ENCODE assay signal across 18 mouse cellular contexts in the genomic region with DNA sequence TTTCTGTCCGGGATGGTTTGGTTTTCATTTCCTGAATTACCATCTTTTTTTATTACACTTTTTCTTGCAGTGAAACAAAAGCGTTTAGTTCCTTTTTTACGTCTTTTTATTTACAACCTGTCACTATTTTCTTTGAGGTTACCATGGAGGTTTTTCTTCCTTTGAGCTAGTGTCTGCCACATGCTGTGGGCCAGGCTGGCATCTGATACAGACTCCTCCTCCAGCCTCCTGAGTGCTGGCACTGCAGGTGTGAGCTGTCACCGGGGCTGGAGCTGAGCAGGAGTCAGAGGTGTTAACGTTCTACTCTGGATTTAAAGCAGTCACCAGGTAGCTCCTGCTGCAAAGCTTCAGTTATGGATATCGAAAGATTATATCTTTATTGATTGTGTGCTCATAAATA. TPM values are rescaled to one million over a fixed set of nuclear protein-coding genes. Genes with fewer than 3 reads are reported as not detected.
DNase-seq lines count a peak whose midpoint lies in the region; ATAC-seq and TF ChIP-seq lines count a peak whose summit lies in the region.
"Had no signal": no experiment of that assay in that cellular context is flagged by ENCODE, and none has a peak within 500 bp of the region (broad histone marks: within the 10 kb centered on the region; RNA-seq: fewer than 3 reads in every experiment).

No protein-coding gene starts in this region.

- no peaks in the 10 kb centered on the region for H3K27me3 ChIP-seq in thymus, adult 2 months (ENCODE audit: control insufficient read depth, insufficient read depth, low read length)
- no peaks in the 10 kb centered on the region for H3K27me3 ChIP-seq in hindbrain, embryonic 14.5 days (ENCODE audit: control insufficient read depth, insufficient read depth, low read length)
- H3K27me3 ChIP-seq: lung, embryonic 15.5 days had no signal

- TF ChIP-seq POLR2A in thymus, adult 2 months (IDR thresholded peaks at IDR 0.05; ENCODE audit: control insufficient read depth, extremely low read depth, insufficient read depth, low read length, poor library complexity), result no peak

- peak; percentile 64 for DNase-seq in A20 (ENCODE audit: low read depth, low spot score)
- DNase-seq in brain, adult 2 months (ENCODE audit: low read depth, low spot score), result peak; percentile 78
- peak; percentile 73 to 84 for DNase-seq in cerebellum, postnatal 25 days
- peak; percentile 21 for DNase-seq in thymus, adult 2 months
- DNase-seq in lung, adult 18-20 months, result no peak
- DNase-seq in frontal cortex, adult 2 months (ENCODE audit: extremely low spot score in 1 of 2, low spot score in 1 of 2), result no peak
- no peak for DNase-seq in hindbrain, embryonic 14.5 days (ENCODE audit: low spot score)
- DNase-seq: adrenal gland, postnatal 36 days; gastrocnemius, postnatal 10 days; kidney, adult 8-10 months; kidney, postnatal 36 days; midbrain, embryonic 14.5 days; right cerebral cortex, postnatal 25 days had no signal

- WGBS in thymus, adult 2 months, result 14% methylated on average over 6 of the region's 6 CpGs
- 52% methylated on average over 6 of the region's 6 CpGs for WGBS in hindbrain, embryonic 14.5 days

- H3K27ac ChIP-seq in thymus, adult 2 months (ENCODE audit: control insufficient read depth, insufficient read depth, low read length), result no peak overlapping the region
- no peak overlapping the region for H3K27ac ChIP-seq in hindbrain, embryonic 14.5 days
- H3K27ac ChIP-seq: forebrain, embryonic 12.5 days; lung, embryonic 15.5 days had no signal

- no peak overlapping the region for H3K9ac ChIP-seq in hindbrain, embryonic 14.5 days
- H3K9ac ChIP-seq: forebrain, embryonic 12.5 days; lung, embryonic 15.5 days had no signal

- peaks cover 17% of the 10 kb centered on the region for H3K4me1 ChIP-seq in thymus, adult 2 months (replicated peaks; ENCODE audit: control insufficient read depth, insufficient read depth, low read length)
- no peaks in the 10 kb centered on the region for H3K4me1 ChIP-seq in hindbrain, embryonic 14.5 days (replicated peaks; ENCODE audit: control insufficient read depth, insufficient read depth, low read length)

- no peaks in the 10 kb centered on the region for H3K36me3 ChIP-seq in thymus, adult 2 months (ENCODE audit: control insufficient read depth, insufficient read depth, low read length)
- no peaks in the 10 kb centered on the region for H3K36me3 ChIP-seq in hindbrain, embryonic 14.5 days (replicated peaks; ENCODE audit: control insufficient read depth, insufficient read depth)
- H3K36me3 ChIP-seq: forebrain, embryonic 12.5 days; lung, embryonic 15.5 days had no signal

- no peaks in the 10 kb centered on the region for H3K9me3 ChIP-seq in hindbrain, embryonic 14.5 days (ENCODE audit: control insufficient read depth, low read length)
- H3K9me3 ChIP-seq: forebrain, embryonic 12.5 days; lung, embryonic 15.5 days had no signal

- no peak for ATAC-seq in hindbrain, embryonic 14.5 days (ENCODE audit: low FRiP score)
- ATAC-seq: activated CD4-positive, CD25-positive, alpha-beta regulatory T cell, adult 4 months; hindbrain, embryonic 16.5 days had no signal

- no peak for TF ChIP-seq CTCF in thymus, adult 2 months (IDR thresholded peaks at IDR 0.05; ENCODE audit: borderline replicate concordance, control insufficient read depth, extremely low read depth, insufficient read depth, low read length, poor library complexity)

- no peak overlapping the region for H3K4me2 ChIP-seq in hindbrain, embryonic 14.5 days (replicated peaks)
- H3K4me2 ChIP-seq: forebrain, embryonic 12.5 days; lung, embryonic 15.5 days had no signal

- H3K4me3 ChIP-seq in thymus, adult 2 months (ENCODE audit: control insufficient read depth, insufficient read depth, low read length), result no peak overlapping the region
- no peak overlapping the region for H3K4me3 ChIP-seq in hindbrain, embryonic 14.5 days (replicated peaks; ENCODE audit: low read length)
- H3K4me3 ChIP-seq: forebrain, embryonic 12.5 days; lung, embryonic 15.5 days had no signal

RNA-seq across cellular contexts. Expression of gene Cdh15, which starts 25.4 kb away (rescaled TPM):
- polyA plus RNA-seq in thymus, adult 2 months (2012; rRNA removed), result 0.11 and 0.13 TPM in 2 replicates
- polyA plus RNA-seq in frontal cortex, adult 2 months (2012; rRNA removed), result 1.1 and 1.6 TPM in 2 replicates
- 1.5 TPM in 2 replicates for polyA plus RNA-seq in hindbrain, embryonic 14.5 days (2014; fragmentation: Nextera tagmentation; extraction: Ambion mirVana)
- polyA plus RNA-seq: heart, postnatal 0 days had no signal

Comparison
In these comparisons a context has a peak if more than half of its experiments do, and no peak if none do; other contexts are left out.
1. DNase-seq: peak in A20 (single experiment), brain, adult 2 months (single experiment), cerebellum, postnatal 25 days (2 of 2) and thymus, adult 2 months (single experiment); none in lung, adult 18-20 months (0 of 2), frontal cortex, adult 2 months (0 of 2) and hindbrain, embryonic 14.5 days (single experiment).